Mouse (Mus musculus) hindbrain, postnatal 0 days (tissue): Measurements from ENCODE around the gene Brca1. TPM values are rescaled to one million over a fixed set of nuclear protein-coding genes. Genes with fewer than 3 reads are reported as not detected.
A peak's percentile ranks its signal among the peaks of the same experiment; 100 is the strongest.
"Not testable (repeated sequence)": the region's sequence is repeated elsewhere in the genome, so short reads cannot be mapped to it uniquely, and the experiment has no call there.

Experiments
- ATAC-seq: fragments of 200-750 bp; cut with Nextera tagmentation; 2 replicates; pipeline ENCODE4 v1.8.0; 2017; ENCODE audit warnings: mild to moderate bottlenecking, moderate TSS enrichment, moderate library complexity
- DNase-seq: peaks from one replicate; pipeline ENCODE4 v3.0.0-alpha.2; 2015; ENCODE audit warnings: low spot score
- H3K27ac ChIP-seq: fragments of 300-500 bp; sonication (generic); 2 replicates; pipeline ENCODE4 v1.5.1; 2014; ENCODE audit warnings: mild to moderate bottlenecking
- H3K27me3 ChIP-seq: fragments of 300-500 bp; sonication (generic); 2 replicates; pipeline ENCODE4 v1.6.1; 2014; ENCODE audit warnings: low read length, mixed read lengths; ENCODE audit not compliant: insufficient read depth
- H3K36me3 ChIP-seq: fragments of 300-500 bp; sonication (generic); 2 replicates; pipeline ENCODE4 v1.6.1; 2014; ENCODE audit warnings: low read length, mixed read lengths; ENCODE audit not compliant: insufficient read depth
- H3K4me1 ChIP-seq: fragments of 300-500 bp; sonication (generic); 2 replicates; pipeline ENCODE4 v1.6.1; 2014; ENCODE audit warnings: antibody characterized with exemption, low read length, mixed read lengths; ENCODE audit not compliant: insufficient read depth
- H3K4me2 ChIP-seq: fragments of 300-500 bp; sonication (generic); 2 replicates; pipeline ENCODE4 v1.6.1; 2014; ENCODE audit warnings: low read depth, mild to moderate bottlenecking, low read length, moderate library complexity, mixed read lengths
- H3K4me3 ChIP-seq: fragments of 300-500 bp; sonication (generic); 2 replicates; pipeline ENCODE4 v1.5.1; 2014; ENCODE audit warnings: low read length
- H3K9ac ChIP-seq: fragments of 300-500 bp; sonication (generic); replicated peaks from 2 replicates; pipeline ENCODE4 v1.6.1; 2014; ENCODE audit warnings: mild to moderate bottlenecking, low read length, moderate library complexity, mixed read lengths
- H3K9me3 ChIP-seq: fragments of 300-500 bp; sonication (generic); 2 replicates; pipeline ENCODE4 v1.6.1; 2016; ENCODE audit warnings: low read length, mixed read lengths
- CTCF ChIP-seq: IDR thresholded peaks from 2 replicates; pipeline ENCODE4 v1.5.1; 2016; ENCODE audit warnings: antibody characterized with exemption, control low read depth, low read depth
- WGBS: fragments of 180-500 bp; shearing (Covaris S2); extraction: QIAGEN DNeasy Blood & Tissue Kit; methylation state at CpG from one replicate; pipeline ENCODE4 v1.1.7; 2014; 5-methylcytosine and 5-hydroxymethylcytosine counted together
- polyA plus RNA-seq: library from polyadenylated mRNA; unstranded; fragments of >200 nt; fragmentation: Nextera tagmentation; extraction: Ambion mirVana; gene quantifications from 2 replicates; pipeline ENCODE4 v1.2.1, GENCODE M21; 2015
- total RNA-seq: library from RNA; depleted of rRNA; stranded (reverse); fragments of >200 nt; gene quantifications from 2 replicates; pipeline ENCODE4 v1.2.3, GENCODE M21; 2014

The Brca1 gene
- total and polyA plus RNA-seq, 2 experiments from 2014 or later = 2.4 to 8.5 TPM

DNA sequence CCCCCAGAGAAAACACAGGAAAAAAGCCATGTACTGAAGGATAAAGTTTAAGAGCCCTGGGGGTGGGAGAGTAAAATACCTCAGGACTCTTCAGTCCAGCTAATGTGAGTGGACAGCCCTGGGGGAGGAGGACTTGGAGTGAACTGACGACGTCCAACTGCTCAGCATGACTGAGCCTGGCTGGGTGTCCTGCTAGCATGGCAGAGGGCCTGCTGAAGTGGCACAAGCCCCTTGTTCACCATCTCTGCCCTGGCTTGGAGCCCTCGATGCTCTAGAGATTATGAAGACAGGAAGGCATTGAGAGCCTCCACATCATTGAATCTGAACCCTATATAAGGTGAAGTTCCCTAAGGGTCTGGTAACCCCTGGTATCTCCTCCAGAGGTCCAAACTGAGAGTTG lies 79.8 kb downstream of the Brca1 start:
- ATAC-seq = no peak
- TF ChIP-seq CTCF = no peak
- Histone ChIP-seq H3K9me3 (no peaks in the 10 kb centered on the region), H3K4me3 (no peak overlapping the region), H3K4me2 (no peak overlapping the region), H3K4me1 (peaks cover 5% of the 10 kb centered on the region; the same call in 1 of the 2 replicates), H3K27ac (peak overlapping the region; percentile 55; the same call in 1 of the 2 replicates), H3K36me3 (no peaks in the 10 kb centered on the region), H3K27me3 (no peaks in the 10 kb centered on the region), H3K9ac (no peak overlapping the region)
- DNase-seq = peak; percentile 35
- WGBS = 23% methylated on average over 3 of the region's 3 CpGs

DNA sequence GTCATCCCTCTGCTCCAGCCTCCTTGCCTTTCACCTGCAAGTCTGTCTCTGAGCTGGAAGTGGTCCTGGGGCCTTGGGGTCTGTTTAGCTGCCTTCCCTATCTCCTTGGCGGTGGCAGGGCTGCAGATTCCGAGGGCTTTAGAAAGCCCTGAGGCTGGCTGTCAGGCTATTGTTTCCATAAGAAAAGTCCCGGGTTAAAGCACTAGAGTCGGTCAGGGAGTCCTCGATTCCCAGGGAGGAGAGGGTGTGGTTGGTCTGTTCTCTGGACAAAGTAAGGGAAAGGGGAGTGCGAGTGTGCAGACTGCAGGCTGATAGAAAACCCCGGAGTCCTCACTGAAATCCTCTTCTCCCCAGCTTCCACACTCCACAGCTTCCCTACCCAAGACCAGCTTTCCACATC lies 81.5 kb downstream of the Brca1 start:
- 21% methylated on average over 7 of the region's 7 CpGs for WGBS

DNA sequence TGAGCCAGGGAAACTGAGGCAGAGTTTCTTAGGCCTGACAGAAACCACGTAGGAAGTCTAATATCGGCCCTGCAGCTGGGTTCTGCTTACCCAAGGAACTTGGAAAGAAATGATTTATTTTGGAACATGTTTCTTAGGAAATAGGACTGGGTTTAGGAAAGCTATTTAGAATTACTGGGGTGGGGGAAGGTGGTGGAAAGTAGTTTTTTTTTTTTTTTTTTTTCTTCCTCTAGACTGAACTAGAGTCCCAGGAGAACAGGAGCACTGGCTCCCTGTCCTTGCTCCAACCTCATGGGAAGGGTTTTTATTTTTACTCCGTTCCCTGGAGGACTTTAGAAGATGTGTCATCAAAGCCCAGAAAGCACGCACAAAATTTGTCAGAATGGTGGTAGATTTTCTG lies 82.6 kb downstream of the Brca1 start:
- Histone ChIP-seq H3K4me1 (peaks cover 8% of the 10 kb centered on the region; the same call in 1 of the 2 replicates), H3K27me3 (no peaks in the 10 kb centered on the region), H3K4me3 (peak overlapping the region; percentile 78), H3K36me3 (no peaks in the 10 kb centered on the region), H3K9ac (peak overlapping the region; percentile 83), H3K9me3 (no peaks in the 10 kb centered on the region), H3K4me2 (peak overlapping the region; percentile 73), H3K27ac (no peak overlapping the region)
- 52% methylated on average over 4 of the region's 4 CpGs for WGBS
- no peak for TF ChIP-seq CTCF
- no peak for ATAC-seq
- no peak for DNase-seq

More for the DNA sequence above, 81.5 kb downstream of the Brca1 start:
- Histone ChIP-seq H3K9ac (0 out of 2 replicates have a peak overlapping the region, but pooled peaks have one; percentile 15), H3K36me3 (no peaks in the 10 kb centered on the region), H3K4me2 (peak overlapping the region; percentile 24; the same call in 1 of the 2 replicates), H3K9me3 (no peaks in the 10 kb centered on the region), H3K4me3 (no peak overlapping the region), H3K27ac (no peak overlapping the region), H3K4me1 (peaks cover 5% of the 10 kb centered on the region; the same call in 1 of the 2 replicates), H3K27me3 (no peaks in the 10 kb centered on the region)
- no peak for ATAC-seq
- DNase-seq = no peak
- no peak for TF ChIP-seq CTCF

DNA sequence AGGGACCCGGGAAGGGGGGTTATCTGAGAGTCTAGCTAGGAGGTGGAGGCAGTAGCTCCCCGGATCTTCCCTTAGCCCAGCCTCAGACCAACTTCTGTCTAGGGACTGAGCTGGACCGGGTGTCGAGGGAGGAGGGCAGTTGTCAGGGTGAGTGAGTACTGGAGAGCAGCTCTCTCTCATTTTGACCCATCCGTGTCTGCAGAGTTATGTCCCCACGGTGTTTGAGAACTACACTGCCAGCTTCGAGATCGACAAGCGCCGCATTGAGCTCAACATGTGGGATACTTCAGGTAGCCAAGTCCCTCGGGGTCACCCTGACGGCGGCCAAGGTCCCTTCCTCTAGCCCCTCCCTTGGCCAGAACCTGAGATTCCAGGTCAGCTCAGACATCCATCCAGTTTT lies 83.0 kb downstream of the Brca1 start:
- Histone ChIP-seq H3K27me3 (no peaks in the 10 kb centered on the region), H3K9me3 (no peaks in the 10 kb centered on the region), H3K4me3 (peak overlapping the region; percentile 78), H3K4me1 (peaks cover 13% of the 10 kb centered on the region; the same call in 1 of the 2 replicates), H3K4me2 (peak overlapping the region; percentile 73), H3K36me3 (no peaks in the 10 kb centered on the region), H3K9ac (peak overlapping the region; percentile 83), H3K27ac (peak overlapping the region; percentile 89)
- no peak for ATAC-seq
- WGBS = under 1% methylated on average over 13 of the region's 13 CpGs
- no peak for DNase-seq
- TF ChIP-seq CTCF = no peak

DNA sequence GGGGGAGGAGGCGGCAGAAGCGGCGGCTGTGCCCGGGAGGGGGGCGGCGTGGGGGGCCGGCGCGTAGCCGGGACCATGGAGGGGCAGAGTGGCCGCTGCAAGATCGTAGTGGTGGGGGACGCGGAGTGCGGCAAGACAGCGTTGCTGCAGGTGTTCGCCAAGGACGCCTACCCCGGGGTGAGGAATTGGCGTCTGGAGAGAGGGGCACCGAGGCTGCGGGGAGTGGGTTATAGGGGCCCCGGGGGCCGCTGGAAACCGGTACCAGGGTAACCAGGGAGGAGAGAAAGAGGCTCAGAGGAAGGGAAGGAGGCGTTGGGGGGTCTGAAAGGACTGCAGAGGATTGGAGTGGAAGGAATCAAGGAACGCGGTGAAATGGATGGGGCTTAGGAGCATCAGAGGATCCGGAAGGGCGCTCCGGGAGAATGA lies 83.5 kb downstream of the Brca1 start:
- no peaks in the 10 kb centered on the region for H3K9me3 ChIP-seq
- H3K27ac ChIP-seq = peak overlapping the region; percentile 89
- peaks cover 17% of the 10 kb centered on the region for H3K4me1 ChIP-seq
- H3K36me3 ChIP-seq = no peaks in the 10 kb centered on the region
- DNase-seq = peak; percentile 53
- H3K27me3 ChIP-seq = no peaks in the 10 kb centered on the region
- peak overlapping the region; percentile 78 for H3K4me3 ChIP-seq
- peak overlapping the region; percentile 83 for H3K9ac ChIP-seq
- TF ChIP-seq CTCF = no peak
- WGBS = under 1% methylated on average over 27 of the region's 31 CpGs
- peak overlapping the region; percentile 73 for H3K4me2 ChIP-seq
- peak; percentile 21 for ATAC-seq

DNA sequence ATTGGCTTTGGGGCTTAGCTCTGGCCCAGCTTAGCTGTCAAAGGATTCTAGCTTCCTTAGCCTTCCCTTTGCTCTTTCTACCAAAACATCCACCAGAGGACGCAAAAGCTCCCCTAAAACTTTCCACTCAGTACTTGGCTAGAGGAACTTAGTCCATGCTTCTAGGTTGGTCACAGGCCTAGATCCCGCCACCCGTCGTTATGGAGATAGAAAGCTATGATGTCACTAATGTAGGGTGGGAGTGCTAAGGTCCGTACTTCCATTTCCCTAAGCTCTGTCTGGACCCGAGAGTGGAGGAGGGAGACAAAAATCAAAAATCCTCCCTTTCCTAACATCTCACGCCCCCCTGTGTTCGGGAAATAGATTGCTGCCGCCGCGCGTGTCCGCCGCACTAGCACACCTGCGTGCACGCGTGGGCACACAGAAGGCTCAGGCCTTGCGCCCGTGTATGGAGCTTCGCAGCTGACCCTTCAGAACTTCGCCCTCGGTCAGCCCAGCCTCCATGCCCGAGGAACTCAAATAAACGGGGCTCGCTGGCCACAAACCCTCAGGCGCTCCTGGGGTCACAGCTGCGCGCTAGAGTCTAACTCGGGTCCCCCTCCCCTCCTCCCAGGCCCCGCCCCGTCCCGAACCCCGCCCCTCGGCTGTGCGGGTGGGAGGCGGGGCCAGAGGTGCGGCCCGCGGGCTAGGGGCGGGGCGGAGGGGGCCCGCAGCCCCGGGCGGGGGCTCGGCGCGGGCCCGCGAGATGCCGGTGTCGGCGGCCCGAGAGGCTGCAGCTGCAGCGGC lies 84.1 kb downstream of the Brca1 start:
- peaks cover 3% of the 10 kb centered on the region; the same call in 1 of the 2 replicates for H3K36me3 ChIP-seq
- H3K4me3 ChIP-seq = peak overlapping the region; percentile 78
- ATAC-seq = peak; percentile 79
- peak overlapping the region; percentile 73 for H3K4me2 ChIP-seq
- H3K27ac ChIP-seq = peak overlapping the region; percentile 89
- no peaks in the 10 kb centered on the region for H3K9me3 ChIP-seq
- TF ChIP-seq CTCF = peak; percentile 74
- H3K9ac ChIP-seq = peak overlapping the region; percentile 83
- H3K4me1 ChIP-seq = peaks cover 20% of the 10 kb centered on the region
- H3K27me3 ChIP-seq = no peaks in the 10 kb centered on the region
- WGBS = under 1% methylated on average over 45 of the region's 54 CpGs
- DNase-seq = peak; percentile 91

DNA sequence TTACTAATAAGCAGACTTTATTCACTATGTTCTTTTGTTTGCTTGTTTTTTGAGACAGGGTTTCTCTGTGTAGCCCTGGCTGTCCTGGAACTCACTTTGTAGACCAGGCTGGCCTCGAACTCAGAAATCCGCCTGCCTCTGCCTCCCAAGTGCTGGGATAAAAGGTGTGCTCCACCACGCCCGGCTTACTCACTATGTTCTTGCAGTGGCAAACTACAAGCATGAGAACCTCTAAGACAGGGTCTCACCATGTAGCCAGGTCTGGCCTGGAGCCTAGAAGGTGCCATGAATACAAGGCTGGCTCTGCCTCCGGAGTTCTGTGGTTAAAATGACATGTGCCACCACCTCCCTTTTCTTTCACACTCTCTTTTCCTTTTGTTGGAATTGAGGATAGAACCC lies 85.2 kb downstream of the Brca1 start:
- Histone ChIP-seq H3K4me1 (peaks cover 24% of the 10 kb centered on the region), H3K36me3 (peaks cover 11% of the 10 kb centered on the region; the same call in 1 of the 2 replicates), H3K4me2 (peak overlapping the region; percentile 75), H3K4me3 (peak overlapping the region; percentile 77)
- TF ChIP-seq CTCF = 0 out of 2 replicates have a peak, but pooled peaks have one; percentile 0
- not testable (repeated sequence) for H3K9ac ChIP-seq, ATAC-seq, DNase-seq, H3K9me3 ChIP-seq, H3K27ac ChIP-seq, H3K27me3 ChIP-seq
- WGBS = 51% methylated on average over 5 of the region's 5 CpGs
